Mouse (Mus musculus) hindbrain, embryonic 16.5 days (tissue): ENCODE data around the gene Wnt2b. TPM values are rescaled to one million over a fixed set of nuclear protein-coding genes. Genes with fewer than 3 reads are reported as not detected.

Source experiments
- ATAC-seq: fragments of 200-750 bp; cut with Nextera tagmentation; 2 replicates; pipeline ENCODE4 v1.8.0; 2017; ENCODE audit warnings: moderate TSS enrichment, moderate library complexity
- H3K27ac ChIP-seq: fragments of 300-500 bp; sonication (generic); 2 replicates; pipeline ENCODE4 v1.5.1; 2014; ENCODE audit warnings: low read depth, mild to moderate bottlenecking, control low read depth, low read length, moderate library complexity
- H3K27me3 ChIP-seq: fragments of 300-500 bp; sonication (generic); replicated peaks from 2 replicates; pipeline ENCODE4 v1.6.1; 2014; ENCODE audit warnings: low read length; ENCODE audit not compliant: control insufficient read depth, insufficient read depth
- H3K36me3 ChIP-seq: fragments of 300-500 bp; sonication (generic); 2 replicates; pipeline ENCODE4 v1.6.1; 2014; ENCODE audit warnings: mild to moderate bottlenecking, low read length, moderate library complexity, mixed read lengths; ENCODE audit not compliant: control insufficient read depth, insufficient read depth
- H3K4me1 ChIP-seq: fragments of 300-500 bp; sonication (generic); 2 replicates; pipeline ENCODE4 v1.6.1; 2014; ENCODE audit warnings: low read depth, low read length; ENCODE audit not compliant: control insufficient read depth, insufficient read depth
- H3K4me2 ChIP-seq: fragments of 300-500 bp; sonication (generic); 2 replicates; pipeline ENCODE4 v1.6.1; 2014; ENCODE audit warnings: mild to moderate bottlenecking, low read length, control low read depth, moderate library complexity
- H3K4me3 ChIP-seq: fragments of 300-500 bp; sonication (generic); 2 replicates; pipeline ENCODE4 v1.5.1; 2014; ENCODE audit warnings: mild to moderate bottlenecking, low read length, control low read depth, moderate library complexity
- H3K9ac ChIP-seq: fragments of 300-500 bp; sonication (generic); 2 replicates; pipeline ENCODE4 v1.6.1; 2014; ENCODE audit warnings: low read depth, mild to moderate bottlenecking, control low read depth, low read length, moderate library complexity
- H3K9me3 ChIP-seq: fragments of 300-500 bp; sonication (generic); 2 replicates; pipeline ENCODE4 v1.6.1; 2014; ENCODE audit warnings: mild to moderate bottlenecking, low read length, moderate library complexity; ENCODE audit not compliant: control insufficient read depth
- WGBS: fragments of 180-500 bp; shearing (Covaris S2); extraction: QIAGEN DNeasy Blood & Tissue Kit; methylation state at CpG from one replicate; pipeline ENCODE4 v1.1.7; 2014; 5-methylcytosine and 5-hydroxymethylcytosine counted together
- polyA plus RNA-seq: library from polyadenylated mRNA; unstranded; fragments of >200 nt; fragmentation: Nextera tagmentation; extraction: Ambion mirVana; gene quantifications from 2 replicates; pipeline ENCODE4 v1.2.1, GENCODE M21; 2015

Gene Wnt2b
- polyA plus RNA-seq, 1 experiment from 2014 or later: 0.78 TPM

DNA sequence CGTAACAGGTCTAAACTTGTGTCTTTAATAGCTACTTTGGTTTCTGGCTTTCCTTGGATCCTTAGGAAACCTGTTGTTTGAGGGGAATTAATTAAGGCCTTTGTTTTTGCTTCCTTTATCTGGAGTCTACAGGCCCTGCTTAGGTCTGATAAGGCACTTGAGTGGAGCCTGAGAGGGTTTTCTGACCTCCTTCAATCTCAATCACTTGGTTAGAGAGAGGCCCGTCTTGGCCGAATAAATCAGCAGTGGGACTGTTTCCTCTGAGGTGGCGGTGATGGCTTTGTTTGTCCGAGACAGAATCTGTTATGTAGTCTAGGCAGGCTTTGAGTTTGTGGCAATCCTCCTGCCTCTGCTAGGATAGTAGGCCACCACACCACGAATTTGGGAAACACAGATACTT lies 35.8 kb upstream of the Wnt2b start:
- ATAC-seq: no peak
- no peak overlapping the region for H3K27ac ChIP-seq
- no peaks in the 10 kb centered on the region for H3K9me3 ChIP-seq
- H3K27me3 ChIP-seq: no peaks in the 10 kb centered on the region
- no peak overlapping the region for H3K9ac ChIP-seq
- 36% methylated on average over 6 of the region's 6 CpGs for WGBS
- H3K4me3 ChIP-seq: no peak overlapping the region
- H3K4me2 ChIP-seq: no peak overlapping the region
- peaks cover 4% of the 10 kb centered on the region; the same call in 1 of the 2 replicates for H3K36me3 ChIP-seq
- peaks cover 7% of the 10 kb centered on the region for H3K4me1 ChIP-seq

DNA sequence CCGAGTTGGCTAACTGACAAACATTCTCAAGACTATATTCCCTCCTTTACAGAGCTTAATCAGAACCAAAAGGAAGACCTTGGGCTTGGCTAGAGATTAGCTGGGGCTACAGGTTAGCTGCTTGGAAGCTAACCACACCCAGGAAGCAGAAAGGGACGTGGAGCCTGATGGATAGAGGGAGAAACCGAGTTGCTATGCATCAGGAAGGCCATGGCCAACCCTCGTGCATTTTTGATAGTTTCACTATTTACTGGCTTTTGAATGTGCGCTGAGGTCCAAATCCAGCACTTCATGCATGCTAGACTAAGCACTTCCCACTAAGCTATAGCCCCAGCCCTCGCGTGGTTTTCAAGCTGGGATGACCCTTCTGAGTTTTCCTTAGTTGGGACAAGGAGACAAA lies 34.0 kb upstream of the Wnt2b start:
- Histone ChIP-seq H3K27ac (no peak overlapping the region), H3K4me2 (no peak overlapping the region), H3K9ac (no peak overlapping the region), H3K4me1 (peaks cover 7% of the 10 kb centered on the region), H3K27me3 (no peaks in the 10 kb centered on the region), H3K9me3 (no peaks in the 10 kb centered on the region), H3K4me3 (no peak overlapping the region), H3K36me3 (no peaks in the 10 kb centered on the region)
- WGBS: 88% methylated on average over 7 of the region's 7 CpGs
- no peak for ATAC-seq

DNA sequence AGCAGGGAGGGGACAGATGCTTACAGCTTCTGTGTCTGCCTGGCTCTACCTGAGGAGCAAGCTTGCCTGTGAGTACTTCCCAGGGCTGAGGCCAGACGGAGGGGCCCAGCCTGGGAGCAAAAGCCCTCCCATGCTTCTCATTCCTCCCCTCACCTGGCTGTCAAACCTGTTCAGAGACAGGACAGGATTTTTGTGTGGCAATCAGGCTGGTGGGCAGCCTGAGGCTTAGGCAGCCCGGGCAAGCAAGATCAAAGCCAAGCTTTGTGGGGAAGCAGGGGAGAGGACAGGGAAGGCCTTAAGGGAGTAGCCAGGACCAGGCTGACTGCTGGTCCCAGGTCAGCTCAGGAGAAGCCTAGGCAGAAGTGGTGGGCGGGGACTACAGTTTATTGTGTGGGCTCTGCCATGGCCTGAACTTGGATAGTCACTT lies 32.7 kb upstream of the Wnt2b start:
- H3K9me3 ChIP-seq: no peaks in the 10 kb centered on the region
- H3K27me3 ChIP-seq: no peaks in the 10 kb centered on the region
- H3K4me2 ChIP-seq: no peak overlapping the region
- peak; percentile 19; the same call in 1 of the 2 replicates for ATAC-seq
- no peaks in the 10 kb centered on the region for H3K36me3 ChIP-seq
- no peak overlapping the region for H3K4me3 ChIP-seq
- H3K4me1 ChIP-seq: peaks cover 7% of the 10 kb centered on the region
- H3K9ac ChIP-seq: peak overlapping the region; percentile 19; the same call in 1 of the 2 replicates
- peak overlapping the region; percentile 65 for H3K27ac ChIP-seq
- WGBS: 61% methylated on average over 3 of the region's 3 CpGs

DNA sequence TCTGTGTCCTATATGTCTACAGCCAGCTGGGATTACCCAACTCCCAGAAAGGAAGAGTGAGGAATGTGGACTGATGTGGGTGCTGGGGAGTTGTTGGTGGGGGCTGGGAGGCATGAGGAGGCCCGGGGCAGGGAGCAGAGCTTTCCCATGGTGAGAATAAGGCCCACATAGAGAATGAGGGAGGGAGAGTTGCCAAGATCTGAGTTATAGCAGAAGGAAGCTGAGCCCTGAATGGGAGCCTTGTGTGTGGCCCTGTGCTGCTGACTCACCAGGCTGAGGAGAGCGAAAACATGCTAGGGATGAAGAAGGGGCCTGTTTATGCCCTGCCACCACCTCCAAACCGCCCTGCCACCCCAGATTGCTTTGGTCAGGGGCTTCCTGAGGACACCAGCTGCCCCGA lies 32.1 kb upstream of the Wnt2b start:
- H3K27me3 ChIP-seq: no peaks in the 10 kb centered on the region
- H3K36me3 ChIP-seq: no peaks in the 10 kb centered on the region
- no peak overlapping the region for H3K4me3 ChIP-seq
- H3K4me1 ChIP-seq: peaks cover 7% of the 10 kb centered on the region
- ATAC-seq: peak; percentile 89
- peak overlapping the region; percentile 65 for H3K27ac ChIP-seq
- H3K9ac ChIP-seq: peak overlapping the region; percentile 19; the same call in 1 of the 2 replicates
- 31% methylated on average over 4 of the region's 4 CpGs for WGBS
- no peaks in the 10 kb centered on the region for H3K9me3 ChIP-seq
- H3K4me2 ChIP-seq: no peak overlapping the region

DNA sequence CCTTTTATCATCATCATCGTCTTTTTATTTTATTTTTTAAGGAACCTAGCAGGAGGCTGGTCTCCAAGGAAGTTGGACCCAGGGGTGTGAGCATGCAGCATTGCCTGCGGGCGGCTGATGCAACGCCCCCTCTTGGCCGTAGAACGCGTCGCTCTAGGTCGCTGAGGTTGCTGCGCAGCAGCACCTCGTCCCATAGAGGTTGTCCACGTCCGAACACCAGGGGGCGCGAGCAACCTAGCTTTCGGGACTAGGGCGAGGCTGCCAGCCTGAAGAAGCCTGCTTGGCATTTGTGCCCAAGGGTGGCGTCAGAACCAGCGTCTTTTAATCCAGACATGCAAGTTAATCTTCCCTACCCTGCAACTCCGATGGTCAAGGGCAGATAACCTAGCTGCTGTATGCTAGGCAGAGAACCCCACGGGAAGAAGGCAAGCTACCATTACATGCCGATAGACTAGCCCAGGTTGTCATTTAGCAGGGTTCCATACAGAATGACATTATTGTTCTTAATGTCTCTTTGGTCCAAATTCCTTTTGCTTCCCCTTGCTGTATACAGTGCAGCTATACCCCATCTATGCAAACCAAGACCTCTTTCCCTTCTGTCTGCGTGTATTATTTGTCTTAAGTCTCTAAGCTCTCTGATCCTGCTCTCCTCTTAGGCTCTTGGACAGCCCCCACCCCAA lies 31.1 kb upstream of the Wnt2b start:
- 0 out of 2 replicates have a peak overlapping the region, but pooled peaks have one; percentile 8 for H3K4me3 ChIP-seq
- peak overlapping the region; percentile 47; the same call in 1 of the 2 replicates for H3K9ac ChIP-seq
- peak; percentile 86 for ATAC-seq
- 13% methylated on average over 23 of the region's 23 CpGs for WGBS
- H3K36me3 ChIP-seq: no peaks in the 10 kb centered on the region
- peaks cover 7% of the 10 kb centered on the region for H3K4me1 ChIP-seq
- no peaks in the 10 kb centered on the region for H3K9me3 ChIP-seq
- peak overlapping the region; percentile 15; the same call in 1 of the 2 replicates for H3K27ac ChIP-seq
- peak overlapping the region; percentile 45 for H3K4me2 ChIP-seq
- no peaks in the 10 kb centered on the region for H3K27me3 ChIP-seq

DNA sequence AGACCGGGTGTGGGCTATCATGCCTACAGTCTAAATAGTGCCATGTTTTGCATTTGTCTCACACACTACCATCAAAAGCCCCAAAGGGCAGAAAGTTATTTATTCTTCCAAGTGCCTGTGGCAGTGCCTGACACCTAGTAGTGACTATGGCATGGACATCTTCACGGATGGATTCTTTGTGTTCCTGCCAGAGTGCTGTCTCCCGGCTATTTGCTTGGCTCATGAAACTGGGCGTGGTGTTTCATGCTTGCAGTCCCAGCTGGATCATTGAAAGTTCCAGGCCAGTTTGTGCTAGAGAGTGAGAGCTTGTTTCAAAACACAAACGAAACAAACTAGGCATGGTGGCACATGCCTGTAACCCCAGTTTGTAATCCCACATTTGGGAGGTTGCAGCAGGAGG lies 30.0 kb upstream of the Wnt2b start:
- H3K9ac ChIP-seq: no peak overlapping the region
- no peak for ATAC-seq
- H3K27ac ChIP-seq: no peak overlapping the region
- 81% methylated on average over 5 of the region's 5 CpGs for WGBS
- H3K9me3 ChIP-seq: no peaks in the 10 kb centered on the region
- H3K27me3 ChIP-seq: no peaks in the 10 kb centered on the region
- H3K4me1 ChIP-seq: peaks cover 7% of the 10 kb centered on the region
- no peaks in the 10 kb centered on the region for H3K36me3 ChIP-seq
- no peak overlapping the region for H3K4me3 ChIP-seq
- no peak overlapping the region for H3K4me2 ChIP-seq

DNA sequence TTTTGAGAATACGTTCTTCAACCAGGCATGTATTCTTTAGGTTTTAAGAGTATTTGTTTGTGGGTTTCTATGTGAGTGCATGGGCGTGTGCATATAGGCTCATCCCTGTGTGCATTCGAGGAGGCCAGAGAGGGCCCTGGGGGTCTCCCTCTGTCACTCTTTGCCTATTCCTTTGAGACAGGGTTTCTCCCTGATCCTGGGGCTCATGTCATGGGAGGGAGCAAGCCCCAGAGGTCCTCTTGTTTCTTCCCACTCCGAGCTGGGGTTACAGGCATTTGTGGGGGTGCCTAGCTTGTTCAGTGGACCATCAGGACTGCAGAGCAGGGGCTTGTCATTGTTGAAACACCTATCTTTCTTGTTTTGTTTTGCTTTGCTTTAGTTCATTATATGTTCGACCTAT lies 26.2 kb upstream of the Wnt2b start:
- Histone ChIP-seq H3K27ac (no peak overlapping the region), H3K4me1 (peaks cover 3% of the 10 kb centered on the region), H3K4me2 (no peak overlapping the region), H3K36me3 (no peaks in the 10 kb centered on the region), H3K9ac (no peak overlapping the region), H3K4me3 (no peak overlapping the region), H3K27me3 (no peaks in the 10 kb centered on the region), H3K9me3 (no peaks in the 10 kb centered on the region)
- WGBS: 79% methylated on average over 5 of the region's 5 CpGs
- ATAC-seq: no peak

DNA sequence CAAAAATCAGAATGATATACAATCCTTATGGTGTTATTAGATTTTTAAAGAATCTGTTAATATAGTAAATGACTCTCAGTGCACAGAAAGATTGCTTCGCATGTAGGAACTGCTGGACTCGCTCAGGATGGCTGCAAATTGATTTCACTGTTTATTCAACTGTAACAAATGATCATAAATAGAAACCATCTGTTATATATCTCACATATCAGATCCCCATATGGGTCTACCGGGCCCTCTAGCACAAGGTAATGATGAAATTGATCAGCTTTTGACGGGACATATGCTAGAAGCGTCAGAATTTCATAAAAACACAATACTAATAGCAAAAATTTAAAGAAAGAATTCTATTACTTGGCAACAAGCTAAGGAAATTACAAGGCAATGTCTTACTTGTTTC lies 18.0 kb upstream of the Wnt2b start:
- Histone ChIP-seq H3K27me3 (no peaks in the 10 kb centered on the region), H3K4me1 (no peaks in the 10 kb centered on the region), H3K36me3 (no peaks in the 10 kb centered on the region), H3K4me2 (no peak overlapping the region), H3K4me3 (no peak overlapping the region), H3K9ac (no peak overlapping the region), H3K9me3 (no peaks in the 10 kb centered on the region), H3K27ac (no peak overlapping the region)
- WGBS: 49% methylated on average over 5 of the region's 5 CpGs
- no peak for ATAC-seq

DNA sequence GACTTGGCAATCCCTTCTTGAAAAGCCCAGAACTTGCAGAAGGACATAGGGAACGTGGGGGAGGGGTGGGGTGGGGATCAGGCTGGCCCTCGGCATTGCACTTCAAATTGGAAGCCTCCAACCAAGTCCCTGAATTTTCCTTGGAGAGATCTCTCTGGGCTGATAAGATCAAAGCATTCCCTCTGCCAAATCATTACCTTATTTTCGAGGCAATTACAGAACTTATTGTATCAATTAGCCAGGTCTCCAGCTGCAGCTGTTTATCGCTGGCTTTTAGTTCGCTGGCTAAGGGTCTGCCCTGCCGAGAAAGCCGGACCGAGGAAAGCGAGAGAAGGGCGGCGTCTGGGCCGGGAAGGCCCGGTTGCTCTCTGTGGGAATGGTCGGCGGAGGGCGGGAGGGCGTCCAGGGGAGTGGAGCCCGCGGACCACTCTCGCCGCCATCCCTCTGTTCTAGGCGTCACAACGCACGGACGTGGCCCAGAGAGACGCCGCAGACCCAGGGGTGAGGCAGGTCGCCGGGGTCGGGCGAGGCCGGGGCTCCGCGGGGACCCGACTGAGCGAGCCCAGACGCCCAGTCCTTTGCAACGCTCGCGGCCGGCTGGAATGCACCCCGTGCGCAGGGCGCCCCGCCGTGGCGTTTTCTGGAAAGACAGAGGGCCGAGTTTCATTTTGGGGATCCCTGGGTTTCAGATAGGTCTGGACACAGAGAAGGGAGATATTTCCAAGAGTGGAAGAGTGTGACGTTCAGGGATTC lies 6.0 kb upstream of the Wnt2b start:
- peak overlapping the region; percentile 51 for H3K4me3 ChIP-seq
- 0 out of 2 replicates have a peak overlapping the region, but pooled peaks have one; percentile 7 for H3K27ac ChIP-seq
- no peaks in the 10 kb centered on the region for H3K36me3 ChIP-seq
- peak overlapping the region; percentile 68 for H3K9ac ChIP-seq
- peak; percentile 78 for ATAC-seq
- H3K4me1 ChIP-seq: no peaks in the 10 kb centered on the region
- no peaks in the 10 kb centered on the region for H3K9me3 ChIP-seq
- peaks cover 8% of the 10 kb centered on the region for H3K27me3 ChIP-seq
- 1% methylated on average over 49 of the region's 49 CpGs for WGBS
- peak overlapping the region; percentile 75 for H3K4me2 ChIP-seq
